Mouse (Mus musculus): ENCODE measurements around the gene Mdm2. TPM values are rescaled to one million over a fixed set of nuclear protein-coding genes. Genes with fewer than 3 reads are reported as not detected.

Mdm2 gene
- polyA plus RNA-seq, 1 experiment = 70.6 TPM

DNA sequence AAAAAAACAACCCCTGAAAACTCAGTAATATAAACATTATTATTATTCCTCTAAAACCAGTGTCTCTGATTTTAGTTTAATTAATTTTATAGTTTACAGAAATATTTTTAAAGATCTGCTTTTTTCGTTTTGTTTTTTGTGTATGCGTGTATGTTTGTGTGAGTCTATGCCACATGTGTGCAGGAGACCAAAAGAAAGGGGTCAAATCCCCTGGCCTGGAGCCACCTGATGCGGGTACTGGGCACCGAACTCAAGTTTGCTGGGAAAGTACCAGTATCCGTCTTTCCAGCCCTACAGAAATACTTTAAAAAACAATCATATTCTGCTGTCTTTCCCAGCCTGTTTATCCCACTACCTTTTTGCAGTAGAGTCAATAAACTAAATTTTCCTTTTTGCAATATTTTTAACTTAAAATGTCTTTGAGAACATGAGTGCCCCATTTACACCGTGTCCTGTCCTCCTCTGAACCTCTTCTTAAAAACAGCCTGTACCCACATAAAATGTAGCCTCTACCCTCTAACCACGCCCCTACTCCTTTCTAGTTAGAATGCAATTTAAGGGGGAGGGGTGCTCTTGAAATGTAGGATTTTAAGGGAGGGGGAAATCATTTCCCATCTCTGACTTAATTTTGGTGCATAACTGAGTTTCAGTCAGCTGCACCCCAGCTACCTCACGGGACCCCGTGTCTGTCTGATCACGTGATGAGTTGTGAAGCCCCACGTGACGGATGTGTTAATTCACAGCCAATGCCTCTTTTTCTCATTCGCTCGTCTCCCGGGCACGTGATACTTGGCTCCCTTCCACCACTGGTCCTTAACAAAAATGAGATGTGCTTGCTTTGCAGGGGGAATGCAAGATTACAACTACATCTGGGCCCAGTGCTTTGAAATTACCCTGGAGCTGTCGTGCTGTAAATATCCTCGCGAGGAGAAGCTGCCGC, 35.2 kb downstream of the Mdm2 start:
- peak; percentile 98 for DNase-seq (ENCODE audit: low read depth)
- TF ChIP-seq POLR2A (IDR thresholded peaks at IDR 0.05; ENCODE audit: borderline replicate concordance, extremely low read depth, insufficient read depth, insufficient read length, poor library complexity, severe bottlenecking) (no peak), CTCF (IDR thresholded peaks at IDR 0.05; ENCODE audit: borderline replicate concordance, extremely low read depth, insufficient read depth, insufficient read length) (no peak)

- DNase-seq (ENCODE audit: low read depth) = no peak
- TF ChIP-seq POLR2A (IDR thresholded peaks at IDR 0.05; ENCODE audit: borderline replicate concordance, extremely low read depth, insufficient read depth, insufficient read length, poor library complexity, severe bottlenecking) = no peak
- no peak for TF ChIP-seq CTCF (IDR thresholded peaks at IDR 0.05; ENCODE audit: borderline replicate concordance, extremely low read depth, insufficient read depth, insufficient read length)
These were observed 36.1 kb downstream of the Mdm2 start for GRCm38 (mm10) chr10:117674359-117675019.

DNA sequence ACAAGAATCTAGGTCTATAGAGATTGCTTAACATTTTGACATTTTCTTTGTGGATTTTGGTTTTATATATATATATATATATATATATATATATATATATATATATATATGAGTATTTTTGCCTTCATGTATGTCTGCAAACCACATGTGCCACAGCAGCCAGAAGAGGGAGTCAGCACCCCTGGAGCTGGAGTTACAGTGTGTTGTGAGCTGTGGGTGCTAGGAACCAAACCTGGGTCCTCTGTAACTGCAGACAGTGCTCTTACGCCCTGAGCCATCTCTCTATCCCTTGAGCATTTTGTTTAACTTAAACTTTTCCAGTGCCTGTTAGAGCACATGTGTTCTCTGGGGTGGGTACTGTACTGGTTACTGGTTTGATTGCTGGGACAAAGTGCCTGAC, 36.6 kb downstream of the Mdm2 start:
- TF ChIP-seq POLR2A (IDR thresholded peaks at IDR 0.05; ENCODE audit: borderline replicate concordance, extremely low read depth, insufficient read depth, insufficient read length, poor library complexity, severe bottlenecking) (no peak), CTCF (IDR thresholded peaks at IDR 0.05; ENCODE audit: borderline replicate concordance, extremely low read depth, insufficient read depth, insufficient read length) (no peak)
- no peak for DNase-seq (ENCODE audit: low read depth)

GRCm38 (mm10) chr10:117672693-117673092, 37.9 kb downstream of the Mdm2 start:
- TF ChIP-seq CTCF (IDR thresholded peaks at IDR 0.05; ENCODE audit: borderline replicate concordance, extremely low read depth, insufficient read depth, insufficient read length) = no peak
- TF ChIP-seq POLR2A (IDR thresholded peaks at IDR 0.05; ENCODE audit: borderline replicate concordance, extremely low read depth, insufficient read depth, insufficient read length, poor library complexity, severe bottlenecking) = no peak

GRCm38 (mm10) chr10:117671930-117672666, 38.5 kb downstream of the Mdm2 start:
- DNase-seq (ENCODE audit: low read depth) = no peak
- TF ChIP-seq CTCF (IDR thresholded peaks at IDR 0.05; ENCODE audit: borderline replicate concordance, extremely low read depth, insufficient read depth, insufficient read length) = no peak
- TF ChIP-seq POLR2A (IDR thresholded peaks at IDR 0.05; ENCODE audit: borderline replicate concordance, extremely low read depth, insufficient read depth, insufficient read length, poor library complexity, severe bottlenecking) = no peak

More at GRCm38 (mm10) chr10:117672693-117673092, 37.9 kb downstream of the Mdm2 start:
- DNase-seq (ENCODE audit: low read depth) = peak; percentile 90

GRCm38 (mm10) chr10:117671266-117671665, 39.3 kb downstream of the Mdm2 start:
- TF ChIP-seq CTCF (IDR thresholded peaks at IDR 0.05; ENCODE audit: borderline replicate concordance, extremely low read depth, insufficient read depth, insufficient read length) (no peak), POLR2A (IDR thresholded peaks at IDR 0.05; ENCODE audit: borderline replicate concordance, extremely low read depth, insufficient read depth, insufficient read length, poor library complexity, severe bottlenecking) (no peak)
- DNase-seq (ENCODE audit: low read depth) = no peak

- no peak for TF ChIP-seq POLR2A (IDR thresholded peaks at IDR 0.05; ENCODE audit: borderline replicate concordance, extremely low read depth, insufficient read depth, insufficient read length, poor library complexity, severe bottlenecking)
- no peak for TF ChIP-seq CTCF (IDR thresholded peaks at IDR 0.05; ENCODE audit: borderline replicate concordance, extremely low read depth, insufficient read depth, insufficient read length)
- no peak for DNase-seq (ENCODE audit: low read depth)
These were observed 39.8 kb downstream of the Mdm2 start for GRCm38 (mm10) chr10:117670791-117671190.

GRCm38 (mm10) chr10:117670092-117670491, 40.5 kb downstream of the Mdm2 start:
- no peak for DNase-seq (ENCODE audit: low read depth)
- TF ChIP-seq POLR2A (IDR thresholded peaks at IDR 0.05; ENCODE audit: borderline replicate concordance, extremely low read depth, insufficient read depth, insufficient read length, poor library complexity, severe bottlenecking) = no peak
- TF ChIP-seq CTCF (IDR thresholded peaks at IDR 0.05; ENCODE audit: borderline replicate concordance, extremely low read depth, insufficient read depth, insufficient read length) = no peak

GRCm38 (mm10) chr10:117669449-117670090, 41.0 kb downstream of the Mdm2 start:
- TF ChIP-seq CTCF (IDR thresholded peaks at IDR 0.05; ENCODE audit: borderline replicate concordance, extremely low read depth, insufficient read depth, insufficient read length) = no peak
- no peak for TF ChIP-seq POLR2A (IDR thresholded peaks at IDR 0.05; ENCODE audit: borderline replicate concordance, extremely low read depth, insufficient read depth, insufficient read length, poor library complexity, severe bottlenecking)

GRCm38 (mm10) chr10:117668546-117669300, 41.8 kb downstream of the Mdm2 start:
- TF ChIP-seq POLR2A (IDR thresholded peaks at IDR 0.05; ENCODE audit: borderline replicate concordance, extremely low read depth, insufficient read depth, insufficient read length, poor library complexity, severe bottlenecking) = no peak
- TF ChIP-seq CTCF (IDR thresholded peaks at IDR 0.05; ENCODE audit: borderline replicate concordance, extremely low read depth, insufficient read depth, insufficient read length) = no peak
- no peak for DNase-seq (ENCODE audit: low read depth)

More at GRCm38 (mm10) chr10:117669449-117670090, 41.0 kb downstream of the Mdm2 start:
- no peak for DNase-seq (ENCODE audit: low read depth)
